Mouse (Mus musculus) testis, postnatal 14 days (tissue): ENCODE data around the gene Timeless.
"Not testable (repeated sequence)": the region's sequence is repeated elsewhere in the genome, so short reads cannot be mapped to it uniquely, and the experiment has no call there.

ENCODE experiments used
- DNase-seq: peaks from one replicate; pipeline ENCODE4 v3.0.0; 2021; ENCODE audit warnings: low spot score

Gene Timeless

DNA sequence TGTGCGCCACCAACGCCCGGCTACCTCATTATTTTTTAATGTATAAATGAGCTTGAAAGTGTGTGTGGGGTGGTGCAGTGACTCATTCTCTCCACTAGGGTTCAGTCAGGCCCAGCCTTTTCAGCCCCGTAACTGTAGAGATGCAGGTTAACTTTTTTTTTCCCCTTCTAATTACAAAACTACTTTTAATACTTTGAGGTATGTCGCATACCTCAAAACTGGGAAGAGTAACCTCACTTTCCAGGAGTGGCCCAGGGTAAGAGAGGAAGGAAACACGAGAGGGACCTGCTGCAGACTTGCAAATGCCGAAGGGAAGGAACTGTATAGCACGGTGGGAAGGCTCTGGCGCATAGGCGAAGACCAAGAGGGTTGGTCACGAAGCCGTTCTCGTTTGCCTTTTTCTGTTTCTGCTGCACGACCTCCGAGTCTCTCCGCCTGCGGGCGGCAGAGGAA lies 19.0 kb upstream of the Timeless start:
- peak; percentile 29 for DNase-seq

DNA sequence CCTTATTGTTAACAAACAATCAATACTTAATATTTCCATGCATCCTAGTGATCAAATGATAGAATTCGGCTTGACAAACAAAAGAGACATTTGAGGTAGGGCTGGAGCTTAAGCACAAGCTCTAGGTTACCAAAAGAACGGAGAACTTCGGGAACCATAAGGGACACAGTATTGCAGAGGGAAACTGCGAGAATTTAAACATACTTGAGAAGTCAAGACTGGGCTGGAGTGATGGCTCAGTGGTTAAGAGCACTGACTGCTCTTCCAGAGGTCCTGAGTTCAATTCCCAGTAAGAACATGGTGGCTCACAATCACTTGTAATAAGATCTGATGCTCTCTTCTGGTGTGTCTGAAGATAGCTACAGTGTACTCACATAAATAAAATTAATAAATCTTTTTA lies 17.8 kb upstream of the Timeless start:
- DNase-seq: not testable (repeated sequence)

DNA sequence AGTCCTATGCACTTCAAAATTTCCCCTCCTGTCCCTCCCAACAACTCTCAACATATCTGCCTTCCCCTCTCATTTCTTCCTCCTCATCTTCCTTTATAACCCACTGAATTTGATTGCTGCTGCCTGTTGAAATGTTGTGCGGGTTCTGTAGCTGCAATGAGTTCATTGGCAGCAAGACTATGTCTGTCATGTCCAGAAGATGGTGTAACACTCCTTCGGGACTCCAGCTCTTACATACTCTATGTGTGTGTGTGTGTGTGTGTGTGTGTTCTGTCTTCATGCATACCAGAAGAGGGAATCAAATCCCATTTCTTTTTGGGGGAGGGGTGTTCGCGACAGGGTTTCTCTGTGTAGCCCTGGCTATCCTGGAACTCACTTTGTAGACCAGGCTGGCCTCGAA lies 16.9 kb upstream of the Timeless start:
- no peak for DNase-seq

DNA sequence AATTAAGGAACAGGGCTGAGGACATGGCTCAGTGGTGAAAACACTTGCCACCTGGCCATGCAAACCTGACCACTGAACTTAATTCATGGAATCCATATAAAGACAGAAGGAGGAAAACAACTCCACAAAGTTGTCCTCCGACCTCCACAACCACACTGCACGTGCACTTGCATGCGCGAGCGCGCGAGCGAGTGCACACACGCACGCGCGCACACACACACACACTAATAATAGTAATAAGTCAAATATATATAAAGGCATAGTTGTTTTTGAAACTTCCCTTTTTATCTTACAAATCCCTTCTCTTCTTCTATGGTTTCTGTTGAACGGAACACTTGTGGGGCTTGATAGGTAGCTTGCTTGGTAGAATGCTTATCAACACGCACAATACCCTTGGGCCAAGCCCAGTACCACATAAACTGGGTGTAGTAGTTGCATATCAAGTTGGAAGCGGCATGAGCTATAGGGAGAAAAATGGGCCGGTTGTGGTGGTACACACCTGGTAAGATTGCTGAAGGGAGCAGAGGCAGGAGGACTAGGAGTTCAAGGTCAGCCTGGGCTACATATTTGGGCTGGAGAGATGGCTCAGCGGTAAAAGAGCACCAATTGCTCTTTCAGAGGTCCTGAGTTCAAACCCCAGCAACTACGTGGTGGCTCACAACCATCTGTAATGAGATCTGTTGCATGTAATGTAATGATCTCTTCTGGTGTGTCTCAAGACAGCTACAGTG lies 13.3 kb upstream of the Timeless start:
- DNase-seq: no peak

DNA sequence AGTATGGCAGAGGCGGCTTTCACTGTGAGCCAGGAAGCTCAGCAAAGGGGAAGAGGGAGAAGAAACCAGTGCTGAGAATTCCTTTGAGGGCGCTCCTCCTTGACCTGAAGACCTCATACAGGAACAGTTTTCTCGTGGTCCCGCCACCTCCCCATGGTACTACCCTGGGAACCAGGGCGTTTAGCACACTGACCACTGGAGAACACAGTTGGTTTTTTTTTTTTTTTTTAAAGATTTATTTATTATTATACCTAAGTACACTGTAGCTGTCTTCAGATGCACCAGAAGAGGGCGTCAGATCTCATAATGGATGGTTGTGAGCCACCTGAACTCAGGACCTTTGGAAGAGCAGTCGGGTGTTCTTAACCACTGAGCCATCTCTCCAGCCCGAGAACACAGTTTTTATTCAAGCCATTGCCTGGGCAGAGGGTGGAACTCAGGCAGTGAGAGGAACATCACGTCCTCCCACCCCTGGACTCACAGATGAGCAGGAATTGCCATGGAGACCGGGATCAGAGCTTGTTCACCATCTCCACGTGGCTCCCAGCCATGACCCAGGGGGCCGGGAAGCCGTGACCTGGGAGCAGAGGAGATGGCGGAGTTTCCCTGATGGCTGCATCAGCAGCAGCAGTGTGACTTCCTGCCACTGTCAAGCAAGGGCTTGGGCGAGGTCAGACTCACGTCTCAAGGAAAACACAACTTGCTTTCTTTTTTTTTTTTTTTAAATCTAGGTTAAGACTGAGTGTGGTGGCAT lies 10.2 kb upstream of the Timeless start:
- DNase-seq: no peak

DNA sequence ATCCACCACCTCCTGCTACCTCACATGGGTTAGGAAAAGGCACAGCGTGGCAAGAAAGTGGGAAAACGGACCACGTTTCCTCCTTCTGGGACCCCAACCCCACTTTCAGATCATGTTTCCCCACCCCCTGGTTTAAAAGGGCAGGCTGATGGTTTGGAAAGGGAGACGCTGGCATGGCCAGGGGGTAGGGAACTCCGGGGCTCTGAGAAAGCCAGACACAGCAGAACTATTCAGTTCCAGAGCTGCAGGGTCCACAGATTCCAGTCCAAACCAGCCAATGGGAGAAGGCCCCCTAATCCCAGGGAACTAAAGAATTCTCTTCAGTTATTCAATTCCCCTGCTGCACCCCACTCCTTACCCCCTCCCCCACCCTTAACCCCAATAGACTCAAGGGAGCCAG lies 6.8 kb upstream of the Timeless start:
- DNase-seq: no peak

DNA sequence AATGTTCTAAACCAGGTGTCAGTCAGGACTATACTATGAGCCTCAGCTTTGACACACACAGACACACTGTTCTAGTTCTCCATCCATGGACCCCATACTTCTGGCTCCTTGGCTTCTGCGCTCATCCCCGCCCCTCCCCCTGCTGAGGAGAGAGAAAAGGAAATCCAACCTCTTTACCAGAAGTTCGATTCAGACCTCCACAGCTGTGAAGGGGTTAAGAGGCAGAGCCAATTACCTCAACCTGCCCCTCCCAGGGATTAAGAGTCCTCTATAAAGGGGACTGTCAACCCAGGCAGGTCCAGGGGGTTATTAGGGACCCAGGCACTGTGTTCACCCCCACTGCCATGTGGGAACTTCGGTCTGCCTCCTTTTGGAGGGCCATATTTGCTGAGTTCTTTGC lies 6.3 kb upstream of the Timeless start, which contains the start of gene Mip:
Mip (plus strand) TSS at position 301 of the 400 bp plus-strand sequence.
- DNase-seq: no peak

DNA sequence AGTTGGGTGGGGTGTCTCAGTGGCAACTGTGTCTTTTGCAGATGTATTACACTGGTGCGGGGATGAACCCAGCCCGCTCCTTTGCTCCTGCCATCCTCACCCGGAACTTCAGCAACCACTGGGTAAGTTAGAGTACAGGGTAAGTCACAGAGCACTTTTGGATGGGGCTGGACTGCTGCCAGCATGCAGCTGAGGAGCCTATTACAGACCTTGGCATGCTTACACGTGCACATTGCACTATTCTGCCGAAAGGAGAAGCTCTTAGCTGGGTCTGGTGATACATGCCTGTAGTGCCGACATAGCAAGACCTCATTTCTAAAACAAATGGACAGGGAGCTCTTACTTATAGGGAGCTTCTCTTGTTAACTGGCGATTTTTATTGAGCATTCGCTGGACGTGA lies 4.3 kb upstream of the Timeless start:
- no peak for DNase-seq

DNA sequence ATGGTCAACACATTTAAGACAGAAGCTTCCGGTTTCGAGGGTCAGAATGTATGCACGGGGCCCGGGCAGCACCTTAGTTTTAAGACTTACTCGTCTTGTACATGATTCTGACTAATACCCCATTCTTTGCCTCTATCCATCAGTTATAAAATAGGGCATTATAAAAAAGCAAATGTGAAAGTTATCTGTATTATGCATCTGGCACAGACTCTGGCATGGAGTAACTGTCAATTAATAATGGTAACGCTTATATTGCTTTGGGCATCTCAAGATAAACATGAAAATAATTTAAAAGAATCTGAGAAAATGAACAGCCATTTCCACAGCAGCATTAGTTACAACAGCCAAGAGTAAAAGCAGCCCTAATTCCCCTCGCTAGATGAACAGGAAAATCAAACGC lies 3.9 kb upstream of the Timeless start:
- DNase-seq: no peak

DNA sequence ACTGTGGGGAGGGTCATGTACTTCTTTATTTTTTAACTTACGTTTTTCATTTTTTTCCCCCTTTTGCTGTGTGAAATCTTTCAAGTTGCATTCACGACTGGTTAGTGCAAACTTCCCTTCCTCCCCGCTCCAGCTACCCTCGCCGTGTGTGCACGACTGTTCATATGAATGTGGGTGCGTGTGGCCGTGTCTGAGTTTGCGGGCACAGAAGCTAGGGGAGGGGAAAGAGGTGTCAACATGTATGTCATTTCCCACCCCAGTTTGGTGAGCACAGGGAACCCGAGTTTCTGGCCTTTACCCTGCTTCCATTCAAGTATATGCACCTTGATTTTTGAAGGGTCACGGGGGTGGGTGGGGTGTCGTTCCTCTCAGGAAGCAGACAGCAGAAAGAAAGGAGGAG lies 1.3 kb upstream of the Timeless start:
- no peak for DNase-seq

DNA sequence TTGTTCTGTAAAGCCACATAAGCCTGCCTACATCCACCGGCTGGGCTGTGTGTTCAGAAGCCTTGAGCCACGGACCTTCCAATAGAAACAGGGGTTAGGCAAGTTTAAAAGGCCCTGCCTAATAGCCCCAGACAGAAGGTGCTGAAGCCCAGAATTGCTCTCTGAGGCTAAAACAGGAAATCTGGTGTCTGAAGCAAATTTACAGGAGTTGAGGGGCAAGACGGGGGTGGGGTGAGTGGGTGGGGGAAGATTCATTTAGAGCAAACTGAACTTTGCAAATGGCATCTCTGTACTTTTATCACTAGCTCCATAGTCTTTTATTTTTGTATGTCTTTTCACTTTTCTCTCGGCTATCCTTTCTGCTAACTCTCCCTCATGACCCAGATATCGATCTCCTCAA lies 719 bp upstream of the Timeless start:
- DNase-seq: no peak

DNA sequence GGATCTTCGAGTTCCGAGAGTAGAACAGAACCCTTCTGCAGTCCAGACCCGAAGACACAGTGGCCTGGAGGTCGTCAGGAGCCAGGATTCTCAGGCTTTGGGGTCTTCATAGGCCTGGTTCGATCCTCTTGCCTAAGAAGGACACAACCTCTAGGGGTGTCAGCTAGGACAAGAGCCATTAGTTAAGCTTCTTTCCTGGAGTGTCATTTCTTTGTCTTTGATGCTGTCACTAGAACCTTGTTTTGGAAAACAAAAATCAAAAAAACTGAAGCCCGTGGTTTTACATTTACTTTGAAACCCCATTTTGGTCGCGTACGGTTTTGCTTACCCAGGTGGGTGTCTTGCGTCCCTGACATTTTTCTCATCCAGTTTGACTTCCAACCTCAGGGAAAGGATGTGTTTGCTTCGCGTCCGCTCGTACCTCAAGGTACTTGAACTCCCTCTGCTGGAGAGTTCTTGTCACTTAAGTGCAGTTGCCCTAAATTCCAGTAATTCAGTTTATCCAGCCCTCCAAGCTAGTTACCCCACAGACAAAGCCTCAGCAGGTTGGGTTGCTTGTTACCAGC lies 638 bp downstream of the Timeless start:
- DNase-seq: peak; percentile 57

DNA sequence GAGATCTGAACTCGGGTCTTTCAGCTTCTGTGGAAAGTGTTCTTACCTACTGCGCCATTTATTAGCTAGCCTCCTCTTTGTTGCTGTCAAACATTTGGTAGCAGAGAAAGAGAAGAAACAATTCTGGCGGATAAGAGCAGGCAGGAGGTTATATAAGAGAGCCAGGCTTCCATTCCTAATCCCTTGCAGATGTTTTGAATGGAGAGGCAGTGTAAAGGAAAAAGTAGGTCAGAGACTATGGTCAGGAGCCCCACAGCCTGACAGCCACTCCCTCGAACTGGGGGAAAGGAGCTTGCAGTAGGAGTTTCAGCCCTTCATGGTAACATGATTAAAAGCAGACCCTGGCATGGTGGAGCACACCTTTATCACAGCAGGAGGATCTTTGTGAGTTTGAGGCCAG lies 4.5 kb downstream of the Timeless start:
- DNase-seq: no peak

DNA sequence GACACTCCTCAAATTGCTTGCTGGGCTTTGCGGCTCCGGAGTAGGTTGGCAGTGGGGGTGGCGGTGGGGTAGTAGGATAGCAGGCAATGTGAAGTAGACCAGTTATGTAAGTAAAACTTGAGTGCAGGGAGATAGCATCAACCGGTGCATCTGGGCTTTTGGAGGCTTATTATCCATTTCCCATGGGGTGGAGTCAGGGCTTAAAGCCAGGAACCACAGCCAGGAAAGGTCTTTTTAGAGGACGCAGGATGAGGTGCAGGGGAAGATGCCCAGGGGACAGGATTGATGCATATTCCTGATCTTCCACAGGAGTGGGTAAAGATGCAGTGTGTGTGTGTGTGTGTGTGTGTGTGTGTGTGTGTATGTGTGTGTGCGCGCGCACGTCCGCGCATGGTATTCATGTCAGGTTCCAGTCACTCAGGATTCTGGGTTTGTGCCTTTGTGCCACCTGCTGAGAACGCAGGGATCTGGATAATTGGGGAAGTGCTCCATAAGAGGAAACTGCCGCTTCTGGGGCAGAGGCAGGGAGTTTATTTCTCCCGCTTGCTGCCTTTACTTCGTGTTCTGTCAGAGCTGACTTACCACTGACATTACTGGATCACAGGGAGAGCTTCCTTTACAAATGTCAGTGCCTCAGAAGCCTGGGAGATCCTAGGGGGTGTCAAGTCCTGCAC lies 6.1 kb downstream of the Timeless start:
- DNase-seq: no peak

DNA sequence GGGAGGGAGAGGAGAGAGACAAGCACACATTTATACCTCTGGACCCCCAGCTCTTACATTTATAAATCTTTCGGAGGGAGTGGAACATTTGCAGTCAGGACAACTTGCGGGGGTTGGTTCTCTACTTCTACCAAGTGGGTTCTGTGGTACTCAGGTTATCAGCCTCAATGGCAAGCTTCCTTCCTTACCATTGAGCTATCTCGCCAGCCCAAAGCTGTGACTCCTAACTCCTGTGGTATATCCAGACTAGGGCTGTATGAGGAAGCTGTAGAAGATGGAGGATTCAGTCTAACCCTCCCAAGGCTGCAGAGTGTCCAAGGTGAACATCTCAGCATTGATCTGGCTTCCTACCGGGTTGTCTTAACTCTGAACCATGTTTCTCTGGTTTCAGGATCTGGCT lies 7.3 kb downstream of the Timeless start:
- DNase-seq: no peak

DNA sequence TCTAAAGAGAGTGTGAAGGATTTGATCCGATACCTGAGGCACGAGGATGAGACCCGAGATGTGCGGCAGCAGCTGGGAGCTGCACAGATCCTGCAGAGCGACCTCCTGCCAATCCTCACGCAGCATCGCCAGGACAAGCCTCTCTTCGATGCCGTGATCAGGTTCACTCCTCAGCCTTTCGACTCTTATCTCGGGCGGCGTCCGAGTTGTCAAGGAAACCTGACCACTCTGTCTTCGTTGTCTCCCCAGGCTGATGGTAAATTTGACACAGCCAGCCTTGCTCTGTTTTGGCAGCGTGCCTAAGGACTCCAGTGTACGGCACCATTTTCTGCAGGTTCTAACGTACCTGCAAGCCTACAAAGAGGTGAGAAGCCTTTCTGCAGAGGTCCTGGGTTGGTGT lies 8.3 kb downstream of the Timeless start:
- DNase-seq: no peak

DNA sequence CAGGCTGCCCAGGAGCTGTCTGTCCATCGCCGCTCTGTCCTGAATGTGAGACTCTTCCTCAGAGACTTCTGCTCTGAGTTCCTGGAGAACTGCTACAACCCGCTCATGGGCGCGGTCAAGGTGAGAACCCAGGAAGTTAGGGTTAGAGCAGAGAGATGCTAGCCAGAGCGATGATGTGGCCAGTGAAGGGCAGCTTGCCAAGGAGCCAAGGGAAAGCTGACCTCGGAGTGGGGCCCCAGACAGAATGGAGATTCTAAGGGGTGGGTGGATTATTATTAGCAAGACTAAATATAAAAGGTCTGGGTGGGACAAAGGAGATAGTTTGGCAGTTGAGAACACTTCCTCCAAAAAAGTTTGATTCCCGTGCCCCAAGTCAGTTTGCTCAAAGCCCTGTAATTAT lies 11.4 kb downstream of the Timeless start:
- no peak for DNase-seq

DNA sequence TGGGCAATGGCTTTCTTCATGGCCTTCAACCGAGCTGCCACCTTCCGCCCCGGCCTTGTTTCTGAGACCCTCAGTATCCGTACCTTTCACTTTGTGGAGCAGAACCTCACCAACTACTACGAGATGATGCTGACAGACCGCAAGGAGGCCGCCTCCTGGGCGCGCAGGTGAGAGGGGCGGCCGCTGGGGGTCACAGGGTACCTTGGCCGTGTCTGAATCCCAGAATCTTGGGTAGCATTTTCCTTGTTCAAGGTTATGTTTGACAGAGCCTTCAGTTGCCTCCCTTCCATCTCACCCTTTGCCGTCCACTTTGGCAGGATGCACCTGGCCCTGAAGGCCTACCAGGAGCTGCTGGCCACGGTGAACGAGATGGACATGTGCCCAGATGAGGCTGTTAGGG lies 12.3 kb downstream of the Timeless start:
- DNase-seq: no peak

DNA sequence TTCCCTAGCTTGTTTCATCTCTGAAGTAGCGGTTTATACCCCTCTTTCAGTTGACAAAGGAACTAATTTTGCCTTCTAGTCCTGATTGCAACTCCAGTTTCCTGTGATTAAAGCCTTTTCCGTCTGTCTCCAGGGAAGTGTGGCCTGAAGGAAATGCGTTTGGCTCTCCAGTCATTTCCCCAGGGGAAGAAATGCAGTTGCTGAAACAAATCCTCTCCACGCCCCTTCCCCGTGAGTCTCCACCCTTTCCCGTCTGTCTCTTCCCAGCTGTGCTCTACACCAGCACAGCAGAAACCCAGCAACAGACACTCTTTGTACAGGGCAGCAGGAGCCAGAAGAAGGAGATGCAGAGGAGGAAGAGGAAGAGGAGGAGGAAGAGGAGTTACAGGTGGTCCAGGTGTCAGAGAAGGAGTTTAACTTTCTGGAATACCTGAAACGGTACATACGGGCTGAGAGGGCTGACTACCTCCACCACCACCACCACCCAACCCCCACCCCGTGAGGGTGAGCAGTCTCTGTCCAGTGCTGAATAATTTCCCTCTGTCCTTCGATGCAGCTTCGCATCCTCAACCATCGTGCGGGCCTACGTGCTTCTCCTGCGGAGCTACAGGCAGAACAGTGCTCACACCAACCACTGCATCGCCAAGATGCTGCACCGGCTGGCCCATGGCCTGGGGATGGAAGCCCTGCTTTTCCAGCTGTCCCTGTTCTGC lies 15.3 kb downstream of the Timeless start:
- no peak for DNase-seq

DNA sequence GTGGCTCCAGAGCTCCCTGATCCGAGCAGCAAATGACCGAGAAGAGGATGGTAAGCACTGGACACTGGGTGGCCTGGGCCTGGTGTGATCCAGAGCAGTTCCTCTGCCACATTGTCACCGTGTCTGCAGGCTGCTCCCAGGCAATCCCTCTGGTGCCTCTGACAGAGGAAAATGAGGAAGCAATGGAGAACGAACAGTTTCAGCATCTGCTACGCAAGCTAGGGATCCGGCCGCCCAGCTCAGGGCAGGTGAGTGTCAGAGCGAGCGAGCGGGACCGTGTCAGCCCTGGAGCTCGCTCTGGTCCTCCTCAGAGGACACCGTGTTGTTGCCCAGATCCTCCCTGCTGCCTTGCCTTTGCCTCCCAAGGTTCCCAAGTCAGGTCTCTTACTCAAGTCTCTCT lies 18.7 kb downstream of the Timeless start:
- DNase-seq: no peak

DNA sequence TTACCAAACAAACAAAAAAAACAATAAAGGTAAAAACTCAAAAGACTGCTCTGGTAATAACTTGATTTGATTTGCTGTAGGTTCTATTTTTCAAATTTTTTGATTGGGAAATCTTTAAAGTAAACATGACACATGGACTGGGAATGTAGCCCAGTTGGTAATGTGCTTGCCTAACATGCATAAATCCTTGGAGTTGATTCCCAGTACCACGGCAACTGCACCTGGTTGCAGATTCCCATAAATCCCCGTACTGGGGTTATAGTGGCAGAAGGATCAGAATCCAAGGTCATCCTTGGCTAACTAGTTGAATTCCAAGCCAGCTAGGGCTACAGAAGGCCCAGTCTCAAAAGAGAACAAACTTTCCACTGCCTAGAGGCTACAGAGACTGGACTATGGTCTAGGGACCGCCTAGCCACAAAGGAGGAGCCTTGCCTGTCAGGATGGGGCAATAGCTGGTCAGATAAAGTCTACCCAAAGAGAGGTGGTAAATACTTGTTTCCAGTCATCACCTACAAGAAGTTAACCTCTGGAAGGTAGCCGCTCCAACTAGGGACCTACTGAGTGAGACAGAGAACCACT lies 21.9 kb downstream of the Timeless start, which contains the start of gene Apon:
Apon (plus strand) TSS at position 420 of the 579 bp plus-strand sequence.
- no peak for DNase-seq

DNA sequence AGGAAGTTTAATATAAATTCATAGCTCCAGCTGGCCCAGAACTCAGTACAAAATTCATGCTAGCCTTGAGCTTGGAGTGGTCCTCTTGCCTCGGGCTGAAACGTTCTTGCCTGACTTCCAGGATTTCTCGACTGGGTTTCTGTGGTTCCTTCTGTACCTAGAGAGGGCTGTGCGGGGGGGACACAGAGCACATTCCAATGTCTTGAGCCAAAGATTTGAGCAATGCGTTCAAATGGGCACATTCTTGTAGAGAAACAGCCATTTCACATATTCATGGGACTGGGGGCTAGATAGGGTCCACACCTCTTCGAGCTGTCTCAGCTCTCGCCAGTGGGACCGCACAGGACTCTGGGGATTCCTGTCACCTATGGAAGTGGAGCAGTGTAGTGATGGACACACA lies 24.1 kb downstream of the Timeless start:
- DNase-seq: no peak
